Mouse (Mus musculus) megakaryocyte, embryonic 14.5 days (primary cell): ENCODE results near the gene Hmgcs2. TPM values are rescaled to one million over a fixed set of nuclear protein-coding genes. Genes with fewer than 3 reads are reported as not detected.

ENCODE experiments used
- H3K27me3 ChIP-seq: replicated peaks from 2 replicates; pipeline ENCODE3; 2012; ENCODE audit warnings: inconsistent platforms
- H3K36me3 ChIP-seq: replicated peaks from 2 replicates; pipeline ENCODE3; 2012; ENCODE audit warnings: low read length, inconsistent platforms, mixed read lengths
- H3K4me1 ChIP-seq: 2 replicates; pipeline ENCODE4 v1.6.1; 2012; ENCODE audit warnings: inconsistent platforms
- H3K4me3 ChIP-seq: replicated peaks from 2 replicates; pipeline ENCODE3; 2012; ENCODE audit warnings: moderate library complexity, mild to moderate bottlenecking, inconsistent platforms
- H3K9me3 ChIP-seq: 2 replicates; pipeline ENCODE4 v1.6.1; 2012; ENCODE audit warnings: inconsistent platforms
- FLI1 ChIP-seq: IDR thresholded peaks from 2 replicates; pipeline ENCODE4 v1.6.1; 2012; ENCODE audit warnings: low read length, inconsistent platforms, mixed read lengths
- GATA1 ChIP-seq: IDR thresholded peaks from 3 replicates; pipeline ENCODE4 v1.6.1; 2012; ENCODE audit warnings: mixed read lengths, low read length, inconsistent platforms, borderline replicate concordance
- polyA plus RNA-seq: library from polyadenylated mRNA; stranded (reverse); fragments of >175 nt; gene quantifications from 2 replicates; pipeline ENCODE4 v1.2.3, GENCODE M21; 2012; ENCODE audit warnings: low replicate concordance; ENCODE audit not compliant: insufficient read depth

Gene Hmgcs2
- not detected in 2 replicates for polyA plus RNA-seq

- Histone ChIP-seq H3K4me1 (peaks cover 17% of the 10 kb centered on the region), H3K9me3 (no peaks in the 10 kb centered on the region), H3K36me3 (no peaks in the 10 kb centered on the region), H3K27me3 (peaks cover 16% of the 10 kb centered on the region), H3K4me3 (peak within 1 kb of the TSS; percentile 1)
- no peak for TF ChIP-seq GATA1
- TF ChIP-seq FLI1 = no peak
These were observed at the start of gene Hmgcs2 for GRCm38 (mm10) chr3:98280204-98280932. Gene Hmgcs2, plus strand, starts transcription at chr3:98280435.

- TF ChIP-seq FLI1 (no peak), GATA1 (no peak)
- H3K4me1 ChIP-seq = no peaks in the 10 kb centered on the region
- H3K9me3 ChIP-seq = no peaks in the 10 kb centered on the region
- peaks cover 26% of the 10 kb centered on the region for H3K27me3 ChIP-seq
- H3K4me3 ChIP-seq = no peak overlapping the region
- H3K36me3 ChIP-seq = no peaks in the 10 kb centered on the region
These were observed 46.7 kb upstream of the Hmgcs2 start for GRCm38 (mm10) chr3:98233504-98233903.

- H3K9me3 ChIP-seq = no peaks in the 10 kb centered on the region
- TF ChIP-seq FLI1 (no peak), GATA1 (no peak)
- peaks cover 3% of the 10 kb centered on the region; the same call in 1 of the 2 replicates for H3K4me1 ChIP-seq
- no peaks in the 10 kb centered on the region for H3K36me3 ChIP-seq
- H3K4me3 ChIP-seq = no peak overlapping the region
- H3K27me3 ChIP-seq = peaks cover 24% of the 10 kb centered on the region
These were observed 44.0 kb upstream of the Hmgcs2 start for GRCm38 (mm10) chr3:98236266-98236665.

- TF ChIP-seq FLI1 (no peak), GATA1 (no peak)
- no peaks in the 10 kb centered on the region for H3K9me3 ChIP-seq
- H3K4me1 ChIP-seq = peaks cover 6% of the 10 kb centered on the region; the same call in 1 of the 2 replicates
- no peaks in the 10 kb centered on the region for H3K36me3 ChIP-seq
- peaks cover 28% of the 10 kb centered on the region for H3K27me3 ChIP-seq
- no peak overlapping the region for H3K4me3 ChIP-seq
These were observed 43.0 kb upstream of the Hmgcs2 start for GRCm38 (mm10) chr3:98237240-98237639.

GRCm38 (mm10) chr3:98238150-98238549, 42.1 kb upstream of the Hmgcs2 start:
- Histone ChIP-seq H3K27me3 (peaks cover 23% of the 10 kb centered on the region), H3K36me3 (no peaks in the 10 kb centered on the region), H3K4me3 (no peak overlapping the region), H3K9me3 (no peaks in the 10 kb centered on the region), H3K4me1 (peaks cover 6% of the 10 kb centered on the region; the same call in 1 of the 2 replicates)
- TF ChIP-seq FLI1 (no peak), GATA1 (no peak)

- Histone ChIP-seq H3K4me3 (no peak overlapping the region), H3K36me3 (no peaks in the 10 kb centered on the region), H3K4me1 (peaks cover 6% of the 10 kb centered on the region; the same call in 1 of the 2 replicates), H3K9me3 (no peaks in the 10 kb centered on the region), H3K27me3 (peaks cover 11% of the 10 kb centered on the region)
- TF ChIP-seq GATA1 (no peak), FLI1 (no peak)
These were observed 38.2 kb upstream of the Hmgcs2 start for GRCm38 (mm10) chr3:98242051-98242450.

- Histone ChIP-seq H3K27me3 (peaks cover 8% of the 10 kb centered on the region), H3K4me1 (peaks cover 6% of the 10 kb centered on the region; the same call in 1 of the 2 replicates), H3K36me3 (no peaks in the 10 kb centered on the region), H3K9me3 (no peaks in the 10 kb centered on the region), H3K4me3 (no peak overlapping the region)
- TF ChIP-seq FLI1 = no peak
- no peak for TF ChIP-seq GATA1
These were observed 37.7 kb upstream of the Hmgcs2 start for GRCm38 (mm10) chr3:98242458-98243037.

- Histone ChIP-seq H3K9me3 (no peaks in the 10 kb centered on the region), H3K4me3 (no peak overlapping the region), H3K4me1 (peaks cover 11% of the 10 kb centered on the region; the same call in 1 of the 2 replicates), H3K27me3 (peaks cover 8% of the 10 kb centered on the region), H3K36me3 (no peaks in the 10 kb centered on the region)
- no peak for TF ChIP-seq FLI1
- no peak for TF ChIP-seq GATA1
These were observed 34.3 kb upstream of the Hmgcs2 start for GRCm38 (mm10) chr3:98245892-98246291.

GRCm38 (mm10) chr3:98246985-98247751, 33.1 kb upstream of the Hmgcs2 start:
- Histone ChIP-seq H3K9me3 (no peaks in the 10 kb centered on the region), H3K4me3 (no peak overlapping the region), H3K27me3 (no peaks in the 10 kb centered on the region), H3K36me3 (no peaks in the 10 kb centered on the region), H3K4me1 (peaks cover 6% of the 10 kb centered on the region; the same call in 1 of the 2 replicates)
- TF ChIP-seq FLI1 (no peak), GATA1 (no peak)
